In the genomic region with DNA sequence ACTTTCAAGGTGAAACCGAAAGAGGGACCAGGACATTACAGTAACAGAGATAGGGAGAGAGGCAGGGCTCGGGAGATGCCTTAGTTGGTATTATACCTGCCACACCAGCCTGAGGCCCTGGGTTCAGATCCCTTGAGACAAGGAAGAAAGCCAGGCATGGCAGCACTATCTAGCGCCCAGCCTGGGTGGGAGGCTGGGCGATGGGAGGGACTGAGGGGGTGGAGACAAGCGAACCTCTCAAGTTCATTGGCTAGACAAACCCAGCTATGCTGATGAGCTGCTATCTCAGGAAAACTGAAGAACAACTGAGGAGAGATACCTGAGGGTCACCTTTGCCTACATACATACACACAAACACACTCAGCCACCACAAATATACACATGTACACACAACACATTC, we compare ENCODE assay signal across 14 mouse cellular contexts.
"Had no signal": no experiment of that assay in that cellular context is flagged by ENCODE, and none has a peak within 500 bp of the region (broad histone marks: within the 10 kb centered on the region; RNA-seq: fewer than 3 reads in every experiment).

No protein-coding gene starts in this region.

- H3K4me1 ChIP-seq: intestine, embryonic 15.5 days; kidney, embryonic 15.5 days; limb, embryonic 15.5 days; midbrain, embryonic 12.5 days; neural tube, embryonic 15.5 days had no signal

- H3K4me3 ChIP-seq: intestine, embryonic 15.5 days; kidney, embryonic 15.5 days; limb, embryonic 15.5 days; megakaryocyte, embryonic 14.5 days; midbrain, embryonic 12.5 days; myocyte; neural tube, embryonic 15.5 days had no signal

- H3K27me3 ChIP-seq: intestine, embryonic 15.5 days; kidney, embryonic 15.5 days; limb, embryonic 15.5 days; megakaryocyte, embryonic 14.5 days; midbrain, embryonic 12.5 days; neural tube, embryonic 15.5 days had no signal

- H3K9me3 ChIP-seq: intestine, embryonic 15.5 days; kidney, embryonic 15.5 days; limb, embryonic 15.5 days; megakaryocyte, embryonic 14.5 days; midbrain, embryonic 12.5 days; neural tube, embryonic 15.5 days had no signal

- H3K4me2 ChIP-seq: intestine, embryonic 15.5 days; kidney, embryonic 15.5 days; limb, embryonic 15.5 days; lung, embryonic 14.5 days; midbrain, embryonic 12.5 days; neural tube, embryonic 15.5 days had no signal

- DNase-seq: kidney, adult 18-20 months; kidney, postnatal 25 days; lung, postnatal 4 days; right cerebral cortex, adult 18-20 months; right cerebral cortex, postnatal 25 days; thymus, postnatal 4 days had no signal

- H3K9ac ChIP-seq: intestine, embryonic 15.5 days; kidney, embryonic 15.5 days; limb, embryonic 15.5 days; lung, embryonic 14.5 days; midbrain, embryonic 12.5 days; neural tube, embryonic 15.5 days had no signal

- ATAC-seq: intestine, embryonic 15.5 days had no signal

- H3K27ac ChIP-seq: intestine, embryonic 15.5 days; kidney, embryonic 15.5 days; limb, embryonic 15.5 days; midbrain, embryonic 12.5 days; neural tube, embryonic 15.5 days had no signal
